Mouse (Mus musculus) lung, postnatal 0 days (tissue): ENCODE results near the gene Akt1. TPM values are rescaled to one million over a fixed set of nuclear protein-coding genes. Genes with fewer than 3 reads are reported as not detected.

ENCODE experiments used
- ATAC-seq: fragments of 200-750 bp; cut with Nextera tagmentation; 2 replicates; pipeline ENCODE4 v1.8.0; 2017; ENCODE audit warnings: moderate library complexity
- DNase-seq: peaks from one replicate; pipeline ENCODE4 v3.0.0-alpha.2; 2016; ENCODE audit warnings: low spot score
- H3K27ac ChIP-seq: fragments of 300-500 bp; sonication (generic); 2 replicates; pipeline ENCODE4 v1.5.1; 2014; ENCODE audit warnings: antibody characterized with exemption, mild to moderate bottlenecking, low read length, mixed read lengths
- H3K27me3 ChIP-seq: fragments of 300-500 bp; sonication (generic); replicated peaks from 2 replicates; pipeline ENCODE4 v1.6.1; 2014; ENCODE audit warnings: low read length, mixed read lengths; ENCODE audit not compliant: insufficient read depth
- H3K36me3 ChIP-seq: fragments of 300-500 bp; sonication (generic); 2 replicates; pipeline ENCODE4 v1.6.1; 2014; ENCODE audit warnings: low read length, mixed read lengths; ENCODE audit not compliant: insufficient read depth
- H3K4me1 ChIP-seq: fragments of 300-500 bp; sonication (generic); 2 replicates; pipeline ENCODE4 v1.6.1; 2014; ENCODE audit warnings: antibody characterized with exemption, low read depth, low read length, mixed read lengths; ENCODE audit not compliant: insufficient read depth
- H3K4me2 ChIP-seq: fragments of 300-500 bp; sonication (generic); replicated peaks from 2 replicates; pipeline ENCODE4 v1.6.1; 2014; ENCODE audit warnings: low read depth, mild to moderate bottlenecking, low read length, moderate library complexity, mixed read lengths
- H3K4me3 ChIP-seq: fragments of 300-500 bp; sonication (generic); 2 replicates; pipeline ENCODE4 v1.5.1; 2014; ENCODE audit warnings: low read depth, low read length
- H3K9ac ChIP-seq: fragments of 300-500 bp; sonication (generic); replicated peaks from 2 replicates; pipeline ENCODE4 v1.6.1; 2014; ENCODE audit warnings: low read depth, mild to moderate bottlenecking
- H3K9me3 ChIP-seq: fragments of 300-500 bp; sonication (generic); 2 replicates; pipeline ENCODE4 v1.6.1; 2016; ENCODE audit warnings: low read length, mixed read lengths
- CTCF ChIP-seq: IDR thresholded peaks from 2 replicates; pipeline ENCODE4 v1.5.1; 2016; ENCODE audit warnings: antibody characterized with exemption, mild to moderate bottlenecking
- EP300 ChIP-seq: IDR thresholded peaks from 2 replicates; pipeline ENCODE4 v1.6.1; 2016; ENCODE audit warnings: antibody characterized with exemption, mild to moderate bottlenecking, control low read depth
- WGBS: fragments of 180-500 bp; shearing (Covaris S2); extraction: QIAGEN DNeasy Blood & Tissue Kit; methylation state at CpG from one replicate; pipeline ENCODE4 v1.1.7; 2014; 5-methylcytosine and 5-hydroxymethylcytosine counted together
- microRNA-seq: library from miRNA; unstranded; fragments of <30 nt; microRNA quantifications from one replicate; pipeline ENCODE4, GENCODE M21; 2016
- polyA plus RNA-seq: library from polyadenylated mRNA; unstranded; fragments of >200 nt; fragmentation: Nextera tagmentation; extraction: Ambion mirVana; gene quantifications from 2 replicates; pipeline ENCODE4 v1.2.1, GENCODE M21; 2015

Akt1 gene
- polyA plus RNA-seq, 1 experiment from 2014 or later, result 78.8 TPM

DNA sequence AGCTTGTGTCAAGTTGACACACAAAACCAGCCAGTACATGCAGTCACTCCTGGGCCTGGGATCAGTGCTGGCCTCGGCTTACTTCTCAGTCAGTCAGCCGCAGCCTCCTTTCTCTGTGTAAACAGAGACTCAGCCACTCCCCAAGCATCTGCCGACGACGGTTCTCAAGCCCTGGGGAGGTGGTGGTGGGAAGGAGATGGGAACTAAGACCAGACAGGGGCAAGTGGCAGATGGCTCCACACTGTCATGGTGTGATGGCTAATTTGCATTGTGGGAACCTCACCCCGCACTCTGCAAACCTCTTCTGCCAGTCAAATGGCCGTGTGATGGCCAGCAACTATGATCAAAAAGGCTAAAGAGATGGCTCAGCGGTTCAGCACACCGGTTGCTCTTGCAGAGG lies 58.0 kb downstream of the Akt1 start:
- 43% methylated on average over 9 of the region's 9 CpGs for WGBS
- H3K27me3 ChIP-seq, result no peaks in the 10 kb centered on the region
- H3K4me1 ChIP-seq, result peaks cover 6% of the 10 kb centered on the region
- TF ChIP-seq CTCF, result no peak
- TF ChIP-seq EP300, result no peak
- no peak overlapping the region for H3K27ac ChIP-seq
- H3K36me3 ChIP-seq, result no peaks in the 10 kb centered on the region; the same call in 1 of the 2 replicates
- H3K9me3 ChIP-seq, result no peaks in the 10 kb centered on the region
- no peak for ATAC-seq
- no peak overlapping the region for H3K4me2 ChIP-seq
- H3K4me3 ChIP-seq, result no peak overlapping the region
- no peak for DNase-seq
- H3K9ac ChIP-seq, result no peak overlapping the region

DNA sequence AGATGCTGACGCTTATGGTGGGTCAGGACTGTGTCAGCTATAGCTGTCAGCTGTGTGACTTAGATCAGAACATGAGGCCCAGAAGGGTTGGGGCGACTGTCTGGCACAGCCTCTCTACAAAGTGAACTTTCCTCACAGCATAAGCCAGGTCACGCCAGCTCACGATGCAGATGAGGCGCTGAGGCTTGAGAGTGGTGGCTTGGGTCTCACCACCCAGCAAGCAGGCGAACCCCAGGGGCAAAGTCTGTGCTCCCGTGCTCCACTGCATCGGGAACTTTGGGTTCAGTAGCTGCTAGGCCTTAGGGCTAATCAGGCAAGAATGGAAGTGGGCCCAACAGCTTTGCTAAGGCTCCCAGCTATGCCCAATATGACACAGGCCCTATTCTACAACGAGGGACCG lies 65.7 kb downstream of the Akt1 start:
- Histone ChIP-seq H3K27ac (no peak overlapping the region), H3K27me3 (no peaks in the 10 kb centered on the region), H3K4me1 (0 out of 2 replicates have a peak, but pooled peaks cover 2% of the 10 kb centered on the region), H3K9me3 (no peaks in the 10 kb centered on the region), H3K9ac (no peak overlapping the region), H3K36me3 (peaks cover 9% of the 10 kb centered on the region; the same call in 1 of the 2 replicates), H3K4me2 (no peak overlapping the region), H3K4me3 (no peak overlapping the region)
- DNase-seq (no peak), ATAC-seq (no peak)
- 89% methylated on average over 10 of the region's 10 CpGs for WGBS
- TF ChIP-seq EP300, result no peak
- no peak for TF ChIP-seq CTCF

DNA sequence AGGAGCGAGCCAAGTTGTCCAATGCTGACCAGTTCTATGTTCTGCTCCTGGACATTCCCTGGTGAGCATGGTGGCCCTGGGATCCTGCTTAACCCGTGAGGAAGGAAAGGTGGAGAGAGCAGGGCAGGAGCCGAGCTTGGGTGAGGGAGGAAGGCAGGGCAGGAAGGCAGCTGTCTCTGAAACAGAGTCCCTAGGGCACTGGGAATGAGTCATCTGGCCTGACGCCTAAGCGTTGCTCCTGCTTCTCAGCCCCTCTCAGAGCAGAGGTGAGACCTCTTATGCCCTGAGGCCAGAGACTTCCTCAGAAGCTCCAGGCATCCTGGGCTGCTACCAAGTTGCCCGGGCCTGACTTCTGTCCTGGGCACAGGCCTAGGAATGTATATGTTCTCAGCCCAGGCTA lies 67.7 kb downstream of the Akt1 start:
- TF ChIP-seq EP300 (no peak), CTCF (no peak)
- Histone ChIP-seq H3K36me3 (peaks cover 9% of the 10 kb centered on the region; the same call in 1 of the 2 replicates), H3K9ac (no peak overlapping the region), H3K4me1 (0 out of 2 replicates have a peak, but pooled peaks cover 2% of the 10 kb centered on the region), H3K4me2 (no peak overlapping the region), H3K4me3 (no peak overlapping the region), H3K27ac (no peak overlapping the region), H3K9me3 (no peaks in the 10 kb centered on the region), H3K27me3 (no peaks in the 10 kb centered on the region)
- 75% methylated on average over 6 of the region's 6 CpGs for WGBS
- no peak for DNase-seq
- no peak for ATAC-seq

DNA sequence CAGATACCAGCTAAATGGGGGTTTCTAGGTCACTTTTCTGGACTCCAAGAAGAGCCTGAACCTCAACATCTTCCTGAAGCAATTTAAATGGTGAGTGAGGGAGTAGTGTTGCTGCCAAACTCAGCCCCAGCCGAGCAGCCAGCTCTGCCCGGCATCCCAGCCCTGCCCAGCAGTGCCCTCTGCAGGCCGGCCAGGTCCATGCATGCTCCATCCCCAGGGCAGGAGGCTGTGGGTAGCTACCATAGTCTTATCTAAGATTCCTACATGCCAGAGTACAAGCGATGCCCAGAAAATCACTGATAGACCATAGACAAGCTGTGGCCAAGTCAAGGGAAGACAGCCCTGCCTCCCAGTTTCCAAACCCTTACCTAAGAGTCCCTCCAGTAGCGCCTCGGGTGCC lies 68.9 kb downstream of the Akt1 start:
- no peak overlapping the region for H3K27ac ChIP-seq
- 0 out of 2 replicates have a peak, but pooled peaks cover 2% of the 10 kb centered on the region for H3K4me1 ChIP-seq
- 0 out of 2 replicates have a peak, but pooled peaks cover 9% of the 10 kb centered on the region for H3K36me3 ChIP-seq
- DNase-seq, result peak; percentile 81
- no peak overlapping the region for H3K4me3 ChIP-seq
- H3K9me3 ChIP-seq, result no peaks in the 10 kb centered on the region
- no peak overlapping the region for H3K4me2 ChIP-seq
- TF ChIP-seq CTCF (peak; percentile 96), EP300 (no peak)
- no peak overlapping the region for H3K9ac ChIP-seq
- H3K27me3 ChIP-seq, result no peaks in the 10 kb centered on the region
- peak; percentile 80 for ATAC-seq
- WGBS, result 45% methylated on average over 6 of the region's 6 CpGs

DNA sequence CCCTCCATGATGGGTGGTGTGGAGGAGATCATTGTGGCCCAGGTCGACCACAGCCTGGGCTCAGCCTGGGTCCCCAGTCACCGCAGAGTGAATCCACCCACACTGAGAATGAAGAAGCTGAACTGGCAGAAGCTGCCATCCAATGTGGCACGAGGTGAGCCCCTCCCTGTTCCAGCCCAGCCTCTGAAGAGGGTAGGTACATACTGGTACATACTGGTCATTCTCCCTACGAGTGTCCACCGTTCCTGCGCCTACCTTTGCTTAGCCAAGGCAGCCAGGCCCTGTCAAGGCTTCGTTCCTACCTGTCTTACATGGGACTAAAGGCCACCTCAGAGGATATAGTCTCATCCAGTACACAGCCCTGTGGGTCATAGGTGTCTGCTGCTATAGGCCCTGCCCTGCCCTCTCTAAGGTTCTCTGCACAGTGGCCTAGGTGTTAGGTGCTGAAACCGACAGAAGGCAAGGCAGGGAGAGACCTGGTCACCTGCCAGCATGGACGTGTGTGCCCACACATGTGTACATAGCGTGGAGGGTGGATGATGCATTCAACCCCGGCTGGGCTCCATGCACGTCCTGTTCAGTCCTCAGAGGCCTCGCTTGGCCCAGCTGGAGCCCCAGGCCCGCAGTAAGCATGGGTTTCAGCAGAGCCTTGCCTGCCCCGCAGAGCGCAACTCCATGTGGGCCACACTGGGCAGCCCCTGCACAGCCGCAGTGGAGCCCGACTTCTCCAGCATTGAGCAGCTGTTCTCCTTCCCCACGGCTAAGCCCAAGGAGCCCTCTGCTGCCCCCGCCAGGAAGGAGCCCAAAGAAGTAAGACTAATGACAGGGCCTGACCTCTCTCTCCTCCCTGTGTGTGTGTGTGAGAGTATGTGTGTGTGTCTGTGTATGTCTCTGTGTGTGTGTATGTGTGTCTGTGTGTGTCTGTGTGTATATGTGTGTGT lies 69.7 kb downstream of the Akt1 start:
- no peak overlapping the region for H3K9ac ChIP-seq
- no peak overlapping the region for H3K4me2 ChIP-seq
- WGBS, result 59% methylated on average over 20 of the region's 20 CpGs
- H3K4me3 ChIP-seq, result no peak overlapping the region
- TF ChIP-seq CTCF (peak; percentile 67), EP300 (peak; percentile 40; the same call in 1 of the 2 replicates)
- H3K4me1 ChIP-seq, result 0 out of 2 replicates have a peak, but pooled peaks cover 2% of the 10 kb centered on the region
- no peaks in the 10 kb centered on the region for H3K9me3 ChIP-seq
- no peaks in the 10 kb centered on the region for H3K27me3 ChIP-seq
- 0 out of 2 replicates have a peak, but pooled peaks cover 6% of the 10 kb centered on the region for H3K36me3 ChIP-seq
- peak; percentile 80 for ATAC-seq
- peak; percentile 76 for DNase-seq
- peak overlapping the region; percentile 54; the same call in 1 of the 2 replicates for H3K27ac ChIP-seq

DNA sequence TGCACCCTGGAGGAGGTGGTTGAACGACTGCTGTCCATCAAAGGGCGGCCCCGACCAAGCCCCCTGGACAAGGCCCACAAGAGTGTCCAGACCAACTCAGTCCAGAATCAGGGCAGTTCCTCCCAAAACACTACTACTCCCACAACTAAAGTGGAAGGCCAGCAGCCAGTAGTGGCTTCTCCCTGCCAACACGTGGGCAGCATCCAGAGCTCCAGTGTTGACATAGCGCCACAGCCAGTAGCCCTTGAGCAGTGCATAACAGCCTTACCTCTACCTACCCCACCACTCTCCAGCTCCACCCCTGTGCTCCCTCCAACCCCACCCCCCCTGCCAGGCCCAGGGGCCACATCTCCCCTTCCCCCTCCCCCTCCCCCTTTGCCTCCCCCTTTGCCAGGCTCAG lies 70.7 kb downstream of the Akt1 start:
- Histone ChIP-seq H3K4me3 (no peak overlapping the region), H3K9me3 (no peaks in the 10 kb centered on the region), H3K36me3 (no peaks in the 10 kb centered on the region), H3K27ac (no peak overlapping the region), H3K9ac (no peak overlapping the region), H3K27me3 (no peaks in the 10 kb centered on the region), H3K4me2 (no peak overlapping the region), H3K4me1 (0 out of 2 replicates have a peak, but pooled peaks cover 2% of the 10 kb centered on the region)
- WGBS, result 74% methylated on average over 5 of the region's 5 CpGs
- no peak for DNase-seq
- ATAC-seq, result peak; percentile 34
- TF ChIP-seq CTCF (no peak), EP300 (no peak)

Small RNAs within 50 kb of the gene (microRNA-seq; reads per million reads assigned to microRNA genes)
- not detected for gene Mir6939

Other genes starting within 250 kb of the Akt1 start
- gene A530016L24Rik, start 185.4 kb downstream of the Akt1 start, polyA plus RNA-seq, result 0.04 TPM in 1 of 2 replicates, not detected in the other
- gene Tmem179, start 158.1 kb downstream of the Akt1 start, polyA plus RNA-seq, result 0.07 TPM in 1 of 2 replicates, not detected in the other
- gene Inf2, start 86.1 kb downstream of the Akt1 start, polyA plus RNA-seq, result 4.9 and 5.2 TPM in 2 replicates
- gene Adssl1, start 54.8 kb downstream of the Akt1 start, polyA plus RNA-seq, result 29.9 and 43.0 TPM in 2 replicates
- gene Siva1, start 30.2 kb downstream of the Akt1 start, polyA plus RNA-seq, result 130 and 152 TPM in 2 replicates
- gene Zbtb42, start 3.9 kb upstream of the Akt1 start, polyA plus RNA-seq, result 14.0 and 14.6 TPM in 2 replicates
- gene Cep170b, start 45.6 kb upstream of the Akt1 start, polyA plus RNA-seq, result 17.5 and 20.8 TPM in 2 replicates
- gene Pld4, start 85.8 kb upstream of the Akt1 start, polyA plus RNA-seq, result 19.6 and 23.8 TPM in 2 replicates
- gene Ahnak2, start 127.8 kb upstream of the Akt1 start, polyA plus RNA-seq, result 4.8 and 4.9 TPM in 2 replicates
- gene Clba1, start 134.1 kb upstream of the Akt1 start, polyA plus RNA-seq, result 17.8 and 19.0 TPM in 2 replicates
- gene Cdca4, start 154.5 kb upstream of the Akt1 start, polyA plus RNA-seq, result 28.1 and 29.5 TPM in 2 replicates
- 0.25 and 0.40 TPM in 2 replicates for gene Gpr132, start 193.3 kb upstream of the Akt1 start, polyA plus RNA-seq